Mouse (Mus musculus): ENCODE results near the gene Msh5. TPM values are rescaled to one million over a fixed set of nuclear protein-coding genes. Genes with fewer than 3 reads are reported as not detected.

Msh5 gene
- polyA plus RNA-seq, 1 experiment = 17.2 TPM

DNA sequence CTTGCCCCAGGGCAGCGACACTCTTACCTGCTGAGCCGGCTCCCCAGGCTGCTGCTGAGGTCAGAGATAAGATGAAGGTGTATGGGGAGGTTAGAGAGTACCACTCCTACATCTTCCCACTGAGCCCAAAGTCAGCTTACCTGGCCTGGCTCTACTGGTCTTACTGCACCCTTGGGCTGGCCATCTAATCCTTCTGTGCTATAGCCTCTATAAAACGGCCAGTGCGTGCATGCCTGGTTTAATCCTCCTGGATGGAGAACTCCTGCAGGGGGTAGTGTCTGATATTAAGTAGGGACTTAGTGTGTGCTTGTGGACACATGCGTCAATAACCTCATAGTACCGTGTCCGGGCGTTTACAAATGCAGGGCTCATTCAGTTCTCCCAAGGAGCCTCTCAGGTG lies 26.0 kb downstream of the Msh5 start:
- H3K27ac ChIP-seq (ENCODE audit: control insufficient read depth, insufficient read depth, low read depth, low read length, poor library complexity) = no peak overlapping the region
- TF ChIP-seq CTCF (IDR thresholded peaks at IDR 0.05; ENCODE audit: control insufficient read depth, insufficient read depth, low read length) = no peak
- no peak for TF ChIP-seq POLR2A (IDR thresholded peaks at IDR 0.05; ENCODE audit: borderline replicate concordance, control insufficient read depth, low read depth, low read length)
- H3K4me1 ChIP-seq (ENCODE audit: control insufficient read depth, insufficient read depth, low read length) = peaks cover 2% of the 10 kb centered on the region
- 90% methylated on average over 8 of the region's 8 CpGs for WGBS
- no peak overlapping the region for H3K4me3 ChIP-seq (replicated peaks; ENCODE audit: control insufficient read depth, low read depth, low read length)

DNA sequence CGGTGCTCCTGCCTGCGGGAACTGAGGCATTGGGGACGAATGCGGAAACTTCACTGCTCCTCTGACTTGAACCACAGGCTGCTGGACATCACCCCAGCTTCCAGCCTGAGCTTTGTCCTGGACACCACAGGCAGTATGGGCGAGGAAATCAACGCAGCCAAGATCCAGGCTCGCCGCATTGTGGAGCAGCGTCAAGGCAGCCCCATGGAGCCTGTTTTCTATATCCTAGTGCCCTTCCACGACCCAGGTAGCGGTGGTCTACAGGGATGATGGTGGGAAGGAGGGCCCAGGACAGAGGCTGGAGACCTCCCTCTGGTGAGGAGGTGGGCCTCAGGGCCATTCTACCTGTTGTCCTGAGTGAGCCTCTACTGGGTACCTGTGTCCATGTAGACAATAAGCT lies 26.7 kb downstream of the Msh5 start:
- TF ChIP-seq POLR2A (IDR thresholded peaks at IDR 0.05; ENCODE audit: borderline replicate concordance, control insufficient read depth, low read depth, low read length) = no peak
- no peak for TF ChIP-seq CTCF (IDR thresholded peaks at IDR 0.05; ENCODE audit: control insufficient read depth, insufficient read depth, low read length)
- Histone ChIP-seq H3K4me1 (ENCODE audit: control insufficient read depth, insufficient read depth, low read length) (peaks cover 2% of the 10 kb centered on the region), H3K4me3 (replicated peaks; ENCODE audit: control insufficient read depth, low read depth, low read length) (no peak overlapping the region)

DNA sequence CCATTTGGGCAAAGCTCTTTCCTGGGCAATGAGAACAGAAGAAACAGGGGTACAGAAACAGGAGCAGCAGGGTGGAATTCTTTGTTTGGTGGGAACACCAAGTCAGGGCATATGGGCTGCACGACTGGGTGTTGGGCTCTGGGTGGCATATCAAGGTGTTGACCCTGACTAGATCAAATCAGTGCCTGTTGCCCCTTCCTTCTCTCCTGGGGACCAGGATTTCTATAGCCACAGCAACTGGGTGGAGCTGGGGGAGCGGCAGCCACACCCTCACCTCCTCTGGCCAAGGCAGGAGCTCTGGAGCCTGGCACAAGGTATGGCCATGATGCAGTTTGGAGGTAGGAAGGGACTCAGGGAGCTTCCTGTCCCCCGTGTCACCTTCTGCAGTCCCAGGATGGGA lies 28.4 kb downstream of the Msh5 start:
- TF ChIP-seq CTCF (IDR thresholded peaks at IDR 0.05; ENCODE audit: control insufficient read depth, insufficient read depth, low read length) = no peak
- no peak for TF ChIP-seq POLR2A (IDR thresholded peaks at IDR 0.05; ENCODE audit: borderline replicate concordance, control insufficient read depth, low read depth, low read length)
- WGBS = 82% methylated on average over 3 of the region's 3 CpGs
- H3K4me3 ChIP-seq (replicated peaks; ENCODE audit: control insufficient read depth, low read depth, low read length) = no peak overlapping the region
- no peak overlapping the region for H3K27ac ChIP-seq (ENCODE audit: control insufficient read depth, insufficient read depth, low read depth, low read length, poor library complexity)
- no peaks in the 10 kb centered on the region; the same call in 1 of the 2 replicates for H3K4me1 ChIP-seq (ENCODE audit: control insufficient read depth, insufficient read depth, low read length)

More for the DNA sequence above, 26.7 kb downstream of the Msh5 start:
- 91% methylated on average over 11 of the region's 11 CpGs for WGBS
- H3K27ac ChIP-seq (ENCODE audit: control insufficient read depth, insufficient read depth, low read depth, low read length, poor library complexity) = no peak overlapping the region

DNA sequence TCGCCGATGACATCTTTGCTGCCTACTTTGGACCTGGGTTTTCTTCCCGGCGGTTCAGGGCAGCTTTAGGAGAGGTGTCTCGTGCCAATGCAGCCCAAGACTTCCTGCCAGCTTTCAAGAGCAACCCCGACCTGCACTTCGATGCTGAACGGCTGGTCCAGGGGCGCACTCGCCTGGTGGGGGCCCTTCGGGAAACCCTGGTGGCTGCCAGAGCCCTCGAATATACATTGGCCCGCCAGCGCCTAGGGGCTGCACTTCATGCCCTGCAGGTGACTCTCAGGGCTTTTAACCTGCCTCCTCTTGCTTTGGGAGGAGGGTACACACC lies 28.9 kb downstream of the Msh5 start:
- H3K4me1 ChIP-seq (ENCODE audit: control insufficient read depth, insufficient read depth, low read length) = no peaks in the 10 kb centered on the region
- WGBS = 46% methylated on average over 14 of the region's 14 CpGs
- no peak overlapping the region for H3K27ac ChIP-seq (ENCODE audit: control insufficient read depth, insufficient read depth, low read depth, low read length, poor library complexity)
- H3K4me3 ChIP-seq (replicated peaks; ENCODE audit: control insufficient read depth, low read depth, low read length) = no peak overlapping the region
- TF ChIP-seq POLR2A (IDR thresholded peaks at IDR 0.05; ENCODE audit: borderline replicate concordance, control insufficient read depth, low read depth, low read length) (no peak), CTCF (IDR thresholded peaks at IDR 0.05; ENCODE audit: control insufficient read depth, insufficient read depth, low read length) (no peak)

DNA sequence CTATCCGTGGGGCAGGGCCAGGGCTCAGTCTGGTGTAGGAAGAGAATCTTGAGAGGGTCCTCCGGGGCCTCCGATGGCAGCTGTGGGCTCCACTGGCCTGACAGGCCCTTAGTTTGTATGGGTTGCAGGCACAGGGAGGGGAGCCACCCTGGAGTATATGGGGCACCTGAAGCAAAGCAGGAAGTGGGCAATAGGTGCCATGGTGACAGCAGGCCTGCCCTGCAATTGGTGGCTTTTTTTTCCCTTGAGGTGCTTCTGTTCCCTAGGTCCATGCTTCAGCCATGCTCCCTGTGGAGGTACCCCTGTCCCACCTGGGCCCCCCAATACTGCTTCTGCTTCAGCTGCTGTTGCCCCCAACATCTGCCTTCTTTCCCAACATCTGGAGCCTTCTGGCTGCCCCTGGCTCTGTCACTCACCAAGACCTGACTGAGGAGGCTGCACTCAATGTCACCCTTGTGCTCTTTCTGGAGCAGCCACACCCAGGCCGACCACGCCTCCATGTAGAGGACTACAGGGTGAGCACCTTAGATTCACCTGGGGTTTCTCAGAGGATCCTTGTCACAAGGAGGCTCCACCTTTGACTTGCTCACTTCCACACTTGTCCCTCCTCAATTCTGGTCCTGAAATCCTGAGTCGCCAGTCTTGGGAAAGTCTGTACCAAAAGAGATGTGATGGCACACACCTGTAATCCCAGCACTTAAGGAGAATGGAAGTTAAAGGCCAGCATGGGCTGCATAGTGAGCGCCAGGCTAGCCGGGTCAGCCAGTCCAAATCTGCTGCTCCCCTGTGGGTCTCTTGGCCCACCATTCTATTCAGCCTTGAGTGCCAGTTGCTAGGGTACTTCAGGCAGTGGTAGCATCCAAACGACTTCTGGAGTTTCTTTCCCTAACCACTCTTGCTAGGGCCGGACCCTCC lies 29.5 kb downstream of the Msh5 start:
- TF ChIP-seq CTCF (IDR thresholded peaks at IDR 0.05; ENCODE audit: control insufficient read depth, insufficient read depth, low read length) (no peak), POLR2A (IDR thresholded peaks at IDR 0.05; ENCODE audit: borderline replicate concordance, control insufficient read depth, low read depth, low read length) (no peak)
- Histone ChIP-seq H3K27ac (ENCODE audit: control insufficient read depth, insufficient read depth, low read depth, low read length, poor library complexity) (no peak overlapping the region), H3K4me3 (replicated peaks; ENCODE audit: control insufficient read depth, low read depth, low read length) (no peak overlapping the region), H3K4me1 (ENCODE audit: control insufficient read depth, insufficient read depth, low read length) (no peaks in the 10 kb centered on the region)
- WGBS = 66% methylated on average over 10 of the region's 10 CpGs

DNA sequence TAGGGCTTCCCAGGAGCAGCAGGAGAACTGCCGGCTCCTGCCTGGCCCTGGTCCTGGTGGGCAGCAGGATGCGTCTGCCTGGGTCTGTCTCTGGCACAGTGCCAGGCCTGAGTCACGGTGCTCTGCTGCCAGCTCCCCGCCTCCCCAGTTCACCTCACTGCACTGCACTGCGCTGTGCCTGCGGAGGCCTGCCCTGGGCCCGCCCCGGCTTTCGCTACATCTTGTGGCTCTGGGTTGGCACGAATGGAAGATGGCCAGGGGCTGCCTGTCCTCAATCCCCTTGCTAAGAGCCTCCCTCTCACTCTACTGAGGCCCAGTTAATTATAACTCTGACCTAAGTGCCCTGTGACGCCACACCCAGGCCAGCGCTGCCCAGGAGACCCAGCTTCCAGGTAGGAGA lies 30.2 kb downstream of the Msh5 start, which contains the start of gene Vwa7:
Gene Vwa7, plus strand, starts transcription at position 204 of the 400 bp plus-strand sequence.
- no peak for TF ChIP-seq CTCF (IDR thresholded peaks at IDR 0.05; ENCODE audit: control insufficient read depth, insufficient read depth, low read length)
- no peak for TF ChIP-seq POLR2A (IDR thresholded peaks at IDR 0.05; ENCODE audit: borderline replicate concordance, control insufficient read depth, low read depth, low read length)
- no peak within 1 kb of the TSS for H3K27ac ChIP-seq (ENCODE audit: control insufficient read depth, insufficient read depth, low read depth, low read length, poor library complexity)
- WGBS = 40% methylated on average over 12 of the region's 12 CpGs
- H3K4me3 ChIP-seq (replicated peaks; ENCODE audit: control insufficient read depth, low read depth, low read length) = no peak within 1 kb of the TSS
- no peaks in the 10 kb centered on the region for H3K4me1 ChIP-seq (ENCODE audit: control insufficient read depth, insufficient read depth, low read length)

DNA sequence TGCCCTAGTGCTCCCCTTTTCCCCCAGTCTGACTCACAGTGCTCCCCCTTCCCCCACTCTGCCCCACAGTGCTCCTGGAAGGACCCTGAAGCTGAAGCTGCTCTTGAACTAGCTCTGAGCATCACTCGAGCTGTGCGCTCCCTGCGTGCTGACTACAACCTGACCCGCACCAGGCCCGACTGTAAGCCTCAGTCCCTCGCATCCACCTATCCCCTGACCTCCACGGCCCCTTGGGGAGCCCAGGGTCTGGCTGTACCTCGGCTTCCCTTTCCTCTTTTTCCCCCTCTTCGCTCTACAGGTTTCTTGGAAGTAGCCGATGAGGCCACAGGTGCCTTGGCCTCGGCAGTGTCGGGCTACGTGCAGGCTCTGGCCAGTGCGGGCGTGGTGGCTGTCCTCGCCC lies 31.2 kb downstream of the Msh5 start:
- WGBS = 88% methylated on average over 16 of the region's 16 CpGs
- Histone ChIP-seq H3K4me3 (replicated peaks; ENCODE audit: control insufficient read depth, low read depth, low read length) (no peak overlapping the region), H3K27ac (ENCODE audit: control insufficient read depth, insufficient read depth, low read depth, low read length, poor library complexity) (no peak overlapping the region), H3K4me1 (ENCODE audit: control insufficient read depth, insufficient read depth, low read length) (no peaks in the 10 kb centered on the region)
- TF ChIP-seq CTCF (IDR thresholded peaks at IDR 0.05; ENCODE audit: control insufficient read depth, insufficient read depth, low read length) = no peak
- TF ChIP-seq POLR2A (IDR thresholded peaks at IDR 0.05; ENCODE audit: borderline replicate concordance, control insufficient read depth, low read depth, low read length) = no peak

DNA sequence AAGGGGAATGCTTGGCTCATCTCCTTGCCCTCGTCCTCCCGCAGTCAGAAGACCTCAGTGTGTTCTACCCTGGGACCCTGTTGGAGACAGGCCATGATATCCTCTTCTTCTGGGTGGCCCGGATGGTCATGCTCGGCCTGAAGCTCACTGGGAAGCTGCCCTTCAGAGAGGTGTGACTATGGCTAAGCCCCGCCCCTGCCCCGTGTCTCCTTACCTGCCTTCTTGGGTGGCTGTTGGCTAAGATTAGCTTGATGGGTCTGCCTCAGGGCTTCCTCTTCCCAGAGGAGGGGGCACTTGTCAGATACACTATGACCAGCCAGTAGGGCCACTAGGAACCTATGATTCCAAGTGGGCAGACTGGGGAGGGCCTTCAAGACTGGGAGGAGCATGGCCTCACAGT lies 33.3 kb downstream of the Msh5 start:
- no peak overlapping the region for H3K27ac ChIP-seq (ENCODE audit: control insufficient read depth, insufficient read depth, low read depth, low read length, poor library complexity)
- WGBS = 88% methylated on average over 6 of the region's 6 CpGs
- no peak overlapping the region for H3K4me3 ChIP-seq (replicated peaks; ENCODE audit: control insufficient read depth, low read depth, low read length)
- H3K4me1 ChIP-seq (ENCODE audit: control insufficient read depth, insufficient read depth, low read length) = no peaks in the 10 kb centered on the region
- TF ChIP-seq CTCF (IDR thresholded peaks at IDR 0.05; ENCODE audit: control insufficient read depth, insufficient read depth, low read length) = no peak
- no peak for TF ChIP-seq POLR2A (IDR thresholded peaks at IDR 0.05; ENCODE audit: borderline replicate concordance, control insufficient read depth, low read depth, low read length)

Measured in bone marrow, adult 2 months (tissue).